Mouse (Mus musculus) midbrain, embryonic 14.5 days (tissue): ENCODE data around the gene Olfr478. TPM values are rescaled to one million over a fixed set of nuclear protein-coding genes. Genes with fewer than 3 reads are reported as not detected.
"Not testable (repeated sequence)": the region's sequence is repeated elsewhere in the genome, so short reads cannot be mapped to it uniquely, and the experiment has no call there.

Experiments
- ATAC-seq: fragments of 200-750 bp; cut with Nextera tagmentation; 2 replicates; pipeline ENCODE4 v1.8.0; 2017; ENCODE audit warnings: moderate number of reproducible peaks, moderate library complexity; ENCODE audit not compliant: low FRiP score, low TSS enrichment
- DNase-seq: peaks from one replicate; pipeline ENCODE4 v3.0.0-alpha.2; 2015
- H3K27ac ChIP-seq: fragments of 300-500 bp; sonication (generic); replicated peaks from 2 replicates; pipeline ENCODE4 v1.5.1; 2014; ENCODE audit warnings: mild to moderate bottlenecking, low read depth, low read length, moderate library complexity
- H3K27me3 ChIP-seq: fragments of 300-500 bp; sonication (generic); 2 replicates; pipeline ENCODE4 v1.6.1; 2014; ENCODE audit warnings: low read length, control low read depth, mixed read lengths; ENCODE audit not compliant: control insufficient read depth, insufficient read depth
- H3K36me3 ChIP-seq: fragments of 300-500 bp; sonication (generic); 2 replicates; pipeline ENCODE4 v1.6.1; 2014; ENCODE audit warnings: low read length, control low read depth; ENCODE audit not compliant: control insufficient read depth, insufficient read depth
- H3K4me1 ChIP-seq: fragments of 300-500 bp; sonication (generic); 2 replicates; pipeline ENCODE4 v1.6.1; 2014; ENCODE audit warnings: mild to moderate bottlenecking, antibody characterized with exemption, low read length, control low read depth; ENCODE audit not compliant: control insufficient read depth, insufficient read depth
- H3K4me2 ChIP-seq: fragments of 300-500 bp; sonication (generic); 2 replicates; pipeline ENCODE4 v1.6.1; 2014; ENCODE audit warnings: mild to moderate bottlenecking, low read length, moderate library complexity
- H3K4me3 ChIP-seq: fragments of 300-500 bp; sonication (generic); replicated peaks from 2 replicates; pipeline ENCODE4 v1.5.1; 2014; ENCODE audit warnings: low read depth, low read length
- H3K9ac ChIP-seq: fragments of 300-500 bp; sonication (generic); replicated peaks from 2 replicates; pipeline ENCODE4 v1.6.1; 2014; ENCODE audit warnings: mild to moderate bottlenecking, low read length, moderate library complexity
- H3K9me3 ChIP-seq: fragments of 300-500 bp; sonication (generic); 2 replicates; pipeline ENCODE4 v1.6.1; 2016; ENCODE audit warnings: low read length, control low read depth, mixed read lengths; ENCODE audit not compliant: control insufficient read depth
- WGBS: fragments of 180-500 bp; shearing (Covaris S2); extraction: QIAGEN DNeasy Blood & Tissue Kit; methylation state at CpG from one replicate; pipeline ENCODE4 v1.1.7; 2014; 5-methylcytosine and 5-hydroxymethylcytosine counted together
- polyA plus RNA-seq: library from polyadenylated mRNA; unstranded; fragments of >200 nt; fragmentation: Nextera tagmentation; extraction: Ambion mirVana; gene quantifications from 2 replicates; pipeline ENCODE4 v1.2.1, GENCODE M21; 2014

The Olfr478 gene
- not detected in 2 replicates for polyA plus RNA-seq

DNA sequence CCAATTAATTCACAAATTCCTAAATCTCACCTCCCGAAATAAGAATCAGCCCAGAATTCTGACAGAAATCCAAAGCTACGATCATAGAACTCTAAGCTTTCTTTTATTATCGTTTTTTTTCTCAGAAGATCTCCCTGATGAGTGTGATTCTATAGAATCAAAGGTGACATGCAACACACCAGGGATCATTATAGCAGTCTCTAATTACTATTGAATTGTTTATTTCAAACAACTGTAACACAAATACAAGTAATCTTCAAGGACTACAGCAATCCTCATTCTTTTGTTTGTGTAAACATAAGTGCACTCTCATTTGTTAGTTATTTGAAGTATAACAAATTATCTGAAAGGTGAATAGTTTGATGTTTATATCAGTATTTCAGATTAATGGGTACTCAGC, at the start of gene Olfr478:
Olfr478 (minus strand) TSS at position 101 of the 400 bp plus-strand sequence.
- Histone ChIP-seq H3K9me3 (no peaks in the 10 kb centered on the region), H3K27me3 (no peaks in the 10 kb centered on the region), H3K4me3 (no peak within 1 kb of the TSS), H3K9ac (no peak within 1 kb of the TSS), H3K4me2 (no peak within 1 kb of the TSS), H3K36me3 (no peaks in the 10 kb centered on the region), H3K4me1 (no peaks in the 10 kb centered on the region), H3K27ac (no peak within 1 kb of the TSS)
- ATAC-seq, result no peak
- no peak for DNase-seq
- WGBS, result 80% methylated on average over 3 of the region's 3 CpGs

- H3K27me3 ChIP-seq, result no peaks in the 10 kb centered on the region
- no peak within 1 kb of the TSS for H3K27ac ChIP-seq
- H3K4me2 ChIP-seq, result no peak within 1 kb of the TSS
- no peak within 1 kb of the TSS for H3K9ac ChIP-seq
- no peak for DNase-seq
- H3K36me3 ChIP-seq, result no peaks in the 10 kb centered on the region
- H3K4me1 ChIP-seq, result no peaks in the 10 kb centered on the region
- H3K9me3 ChIP-seq, result no peaks in the 10 kb centered on the region
- H3K4me3 ChIP-seq, result no peak within 1 kb of the TSS
- no peak for ATAC-seq
These were observed 45.8 kb upstream of the Olfr478 start, which contains the start of gene Olfr481 for GRCm38 (mm10) chr7:108079555-108079954. Gene Olfr481 (plus strand): TSS chr7:108079855.

DNA sequence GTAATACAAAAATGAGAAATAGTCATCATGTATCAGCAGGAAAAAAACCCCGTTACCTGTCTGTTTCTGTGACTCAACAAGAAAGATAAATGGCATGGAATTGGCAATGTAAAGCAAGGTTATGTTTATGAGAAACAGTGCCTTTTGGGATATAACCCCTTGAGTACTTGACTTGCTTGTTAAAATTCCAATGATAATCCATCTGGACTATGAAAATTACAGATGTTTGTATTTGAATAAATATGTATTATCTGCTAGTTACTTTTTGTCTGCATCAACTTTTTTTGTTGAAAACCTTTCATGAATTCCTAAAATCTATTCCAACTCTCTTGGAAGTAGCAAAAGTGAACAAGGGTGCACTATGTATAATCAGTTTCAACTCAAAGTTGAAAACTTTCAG, 33.5 kb upstream of the Olfr478 start, which contains the start of gene Olfr480:
Olfr480 (minus strand) TSS at position 101 of the 400 bp plus-strand sequence.
- DNase-seq (no peak), ATAC-seq (no peak)
- Histone ChIP-seq H3K9me3 (no peaks in the 10 kb centered on the region), H3K9ac (no peak within 1 kb of the TSS), H3K36me3 (no peaks in the 10 kb centered on the region), H3K4me1 (no peaks in the 10 kb centered on the region), H3K4me3 (no peak within 1 kb of the TSS), H3K4me2 (no peak within 1 kb of the TSS), H3K27me3 (no peaks in the 10 kb centered on the region), H3K27ac (no peak within 1 kb of the TSS)
- WGBS, result 89% methylated on average over 1 of the region's 1 CpGs

DNA sequence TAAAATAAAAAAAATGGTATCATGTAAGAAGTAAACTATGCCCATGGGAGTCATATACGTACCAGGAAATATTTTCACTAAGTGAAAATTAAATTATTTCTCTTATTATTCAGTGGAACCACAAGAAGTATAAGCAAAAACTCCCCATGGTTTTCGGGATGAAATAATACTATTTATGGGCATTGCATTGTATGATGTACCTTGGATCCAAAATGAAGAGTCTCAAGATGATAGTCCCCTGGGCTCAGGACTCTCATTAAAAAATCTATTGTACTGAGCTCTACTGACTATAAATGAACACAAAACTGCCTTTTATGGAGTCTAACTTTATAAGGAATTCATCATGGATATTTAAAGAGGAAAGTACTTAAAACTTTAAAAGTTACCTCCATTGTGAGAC, 16.6 kb upstream of the Olfr478 start, which contains the start of gene Olfr479:
Olfr479 (plus strand) TSS at position 301 of the 400 bp plus-strand sequence.
- Histone ChIP-seq H3K9ac (no peak within 1 kb of the TSS), H3K4me3 (no peak within 1 kb of the TSS), H3K9me3 (no peaks in the 10 kb centered on the region), H3K27ac (no peak within 1 kb of the TSS), H3K27me3 (no peaks in the 10 kb centered on the region), H3K4me1 (no peaks in the 10 kb centered on the region), H3K36me3 (no peaks in the 10 kb centered on the region), H3K4me2 (no peak within 1 kb of the TSS)
- 92% methylated on average over 2 of the region's 2 CpGs for WGBS
- ATAC-seq, result no peak
- DNase-seq, result no peak

- not testable (repeated sequence) for ATAC-seq, DNase-seq, H3K4me3 ChIP-seq, H3K36me3 ChIP-seq, H3K27me3 ChIP-seq, H3K4me2 ChIP-seq, H3K4me1 ChIP-seq, H3K9me3 ChIP-seq, H3K27ac ChIP-seq, H3K9ac ChIP-seq
These were observed 19.5 kb downstream of the Olfr478 start for GRCm38 (mm10) chr7:108014256-108014655.

DNA sequence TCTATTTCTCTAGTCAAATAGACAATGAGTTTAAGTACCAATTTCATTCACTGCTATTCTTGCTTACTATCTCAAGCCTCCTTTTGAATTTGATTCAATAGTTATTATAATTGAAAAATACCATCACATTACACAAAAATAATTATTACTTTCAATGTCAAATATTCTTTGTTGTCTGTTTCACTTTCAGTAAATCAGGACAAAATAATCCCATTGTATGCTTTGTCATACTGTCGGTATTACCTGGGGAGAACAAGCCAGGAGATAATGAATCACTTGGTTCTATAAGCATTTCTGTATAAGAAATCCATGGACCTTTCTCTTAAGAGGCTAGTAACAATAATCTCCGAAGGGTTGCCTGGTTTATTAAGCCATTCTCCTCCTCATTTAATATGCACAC, 47.4 kb downstream of the Olfr478 start, which contains the start of gene Olfr477:
Olfr477 (plus strand) TSS at position 301 of the 400 bp plus-strand sequence.
- no peak for ATAC-seq
- H3K9ac ChIP-seq, result no peak within 1 kb of the TSS
- H3K4me3 ChIP-seq, result no peak within 1 kb of the TSS
- 80% methylated on average over 2 of the region's 2 CpGs for WGBS
- no peaks in the 10 kb centered on the region for H3K4me1 ChIP-seq
- no peak within 1 kb of the TSS for H3K27ac ChIP-seq
- no peaks in the 10 kb centered on the region for H3K9me3 ChIP-seq
- H3K4me2 ChIP-seq, result no peak within 1 kb of the TSS
- H3K27me3 ChIP-seq, result no peaks in the 10 kb centered on the region
- DNase-seq, result no peak
- H3K36me3 ChIP-seq, result no peaks in the 10 kb centered on the region

Other genes with a start within 250 kb of the Olfr478 start
- gene Ovch2, start 232.8 kb downstream of the Olfr478 start, polyA plus RNA-seq, result not detected in 2 replicates
- not detected in 2 replicates for gene Olfr467, start 221.7 kb downstream of the Olfr478 start, polyA plus RNA-seq
- gene Olfr469, start 208.4 kb downstream of the Olfr478 start, polyA plus RNA-seq, result not detected in 2 replicates
- not detected in 2 replicates for gene Olfr470, start 186.5 kb downstream of the Olfr478 start, polyA plus RNA-seq
- not detected in 2 replicates for gene Olfr472, start 136.1 kb downstream of the Olfr478 start, polyA plus RNA-seq
- gene Olfr473, start 103.5 kb downstream of the Olfr478 start, polyA plus RNA-seq, result not detected in 2 replicates
- not detected in 2 replicates for gene Olfr474, start 79.3 kb downstream of the Olfr478 start, polyA plus RNA-seq
- gene Olfr476, start 69.2 kb downstream of the Olfr478 start, polyA plus RNA-seq, result not detected in 2 replicates
- gene Olfr477, start 47.3 kb downstream of the Olfr478 start, polyA plus RNA-seq, result not detected in 2 replicates
- not detected in 2 replicates for gene Olfr479, start 16.7 kb upstream of the Olfr478 start, polyA plus RNA-seq
- gene Olfr480, start 33.4 kb upstream of the Olfr478 start, polyA plus RNA-seq, result not detected in 2 replicates
- gene Olfr481, start 45.9 kb upstream of the Olfr478 start, polyA plus RNA-seq, result not detected in 2 replicates
- not detected in 2 replicates for gene Olfr482, start 63.6 kb upstream of the Olfr478 start, polyA plus RNA-seq
- not detected in 2 replicates for gene Olfr483, start 66.9 kb upstream of the Olfr478 start, polyA plus RNA-seq
- not detected in 2 replicates for gene Olfr484, start 93.5 kb upstream of the Olfr478 start, polyA plus RNA-seq
- gene Olfr485, start 125.9 kb upstream of the Olfr478 start, polyA plus RNA-seq, result not detected in 2 replicates
- not detected in 2 replicates for gene Olfr486, start 138.8 kb upstream of the Olfr478 start, polyA plus RNA-seq
- gene Olfr487, start 180.6 kb upstream of the Olfr478 start, polyA plus RNA-seq, result not detected in 2 replicates
- gene Olfr488, start 224.4 kb upstream of the Olfr478 start, polyA plus RNA-seq, result not detected in 2 replicates